Mouse (Mus musculus) urinary bladder, postnatal 14 days (tissue): ENCODE results near the gene Olfr317.
"Not testable (repeated sequence)": the region's sequence is repeated elsewhere in the genome, so short reads cannot be mapped to it uniquely, and the experiment has no call there.

Experiments used
- DNase-seq: peaks from one replicate; pipeline ENCODE4 v3.0.0; 2021; ENCODE audit warnings: low spot score

Gene Olfr317

GRCm38 (mm10) chr11:58738792-58739262 is at the start of gene Olfr317:
Gene Olfr317, minus strand, starts transcription at chr11:58739212.
- no peak for DNase-seq

GRCm38 (mm10) chr11:58788346-58788745 is 49.3 kb upstream of the Olfr317 start:
- DNase-seq, result no peak

GRCm38 (mm10) chr11:58787651-58788050 is 48.6 kb upstream of the Olfr317 start:
- DNase-seq, result no peak

GRCm38 (mm10) chr11:58784182-58784581 is 45.2 kb upstream of the Olfr317 start:
- no peak for DNase-seq

GRCm38 (mm10) chr11:58782480-58783089 is 43.6 kb upstream of the Olfr317 start, which contains the start of gene Olfr314:
Gene Olfr314, plus strand, starts transcription at chr11:58782952.
- DNase-seq, result no peak

GRCm38 (mm10) chr11:58772888-58773287 is 33.9 kb upstream of the Olfr317 start, which contains the start of gene Olfr315:
Gene Olfr315, plus strand, starts transcription at chr11:58773188.
- DNase-seq, result no peak

GRCm38 (mm10) chr11:58752434-58752833 is 13.4 kb upstream of the Olfr317 start, which contains the start of gene Olfr316:
Gene Olfr316, plus strand, starts transcription at chr11:58752734.
- no peak for DNase-seq

- DNase-seq, result not testable (repeated sequence)
Observed at GRCm38 (mm10) chr11:58751096-58751495, 12.1 kb upstream of the Olfr317 start.

- DNase-seq, result no peak
Observed at GRCm38 (mm10) chr11:58733372-58733771, 5.6 kb downstream of the Olfr317 start.

GRCm38 (mm10) chr11:58727896-58728650 is 10.9 kb downstream of the Olfr317 start:
- not testable (repeated sequence) for DNase-seq

- no peak for DNase-seq
Observed at GRCm38 (mm10) chr11:58723914-58724313, 15.1 kb downstream of the Olfr317 start, which contains the start of gene Olfr318. Gene Olfr318, minus strand, starts transcription at chr11:58724014.

- DNase-seq, result no peak
Observed at GRCm38 (mm10) chr11:58719701-58720100, 19.3 kb downstream of the Olfr317 start.

- not testable (repeated sequence) for DNase-seq
Observed at GRCm38 (mm10) chr11:58717723-58718122, 21.3 kb downstream of the Olfr317 start.

GRCm38 (mm10) chr11:58709086-58709485 is 29.9 kb downstream of the Olfr317 start:
- no peak for DNase-seq

- DNase-seq, result no peak
Observed at GRCm38 (mm10) chr11:58698862-58699261, 40.1 kb downstream of the Olfr317 start, which contains the start of gene Olfr319. Gene Olfr319, plus strand, starts transcription at chr11:58699162.
